Mouse (Mus musculus) neural tube, postnatal 0 days (tissue): ENCODE measurements around the gene Mdm4. TPM values are rescaled to one million over a fixed set of nuclear protein-coding genes. Genes with fewer than 3 reads are reported as not detected.

ENCODE experiments used
- microRNA-seq: library from miRNA; unstranded; fragments of <30 nt; microRNA quantifications from one replicate; pipeline ENCODE4, GENCODE M21; 2016
- polyA plus RNA-seq: library from polyadenylated mRNA; unstranded; fragments of >200 nt; fragmentation: Nextera tagmentation; extraction: Ambion mirVana; gene quantifications from 2 replicates; pipeline ENCODE4 v1.2.1, GENCODE M21; 2015

Mdm4 gene
- polyA plus RNA-seq = 24.2 and 25.6 TPM in 2 replicates

DNA sequence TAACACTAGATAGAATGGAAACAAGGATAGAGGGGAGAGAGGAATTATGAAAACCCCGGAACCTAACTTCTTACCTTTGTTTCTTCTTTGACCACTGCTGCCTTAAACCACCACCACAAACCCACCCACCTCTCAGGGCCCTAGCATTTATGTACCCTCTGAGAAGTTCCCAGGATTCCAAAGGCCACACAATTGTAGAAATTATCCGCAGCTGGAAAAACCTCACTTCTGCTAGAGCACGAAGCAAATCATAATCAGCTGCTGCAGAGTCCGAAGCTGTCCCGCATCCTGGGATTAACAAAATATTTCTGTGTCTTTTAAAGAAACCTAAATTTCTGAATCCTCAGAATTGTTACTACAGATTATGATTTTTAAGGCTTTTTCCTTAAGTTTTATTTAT, at the start of gene Mdm4:
Gene Mdm4 (minus strand): TSS at position 101 of the 400 bp plus-strand sequence.

GRCm38 (mm10) chr1:133045011-133045860, 14.9 kb upstream of the Mdm4 start, which contains the start of gene Pik3c2b:
TSS of gene Pik3c2b (plus strand) at chr1:133045667.

Small RNAs within 50 kb of the gene (microRNA-seq; reads per million reads assigned to microRNA genes)
- gene Gm44300 = not detected

Other genes with a start within 250 kb of the Mdm4 start
- gene Lrrn2, start 150.3 kb downstream of the Mdm4 start, polyA plus RNA-seq = 51.6 and 56.3 TPM in 2 replicates
- 6.9 TPM in 2 replicates for gene Pik3c2b, start 15.1 kb upstream of the Mdm4 start, polyA plus RNA-seq
- 15.5 and 16.5 TPM in 2 replicates for gene Ppp1r15b, start 100.6 kb upstream of the Mdm4 start, polyA plus RNA-seq
- gene Plekha6, start 133.6 kb upstream of the Mdm4 start, polyA plus RNA-seq = 12.3 and 15.8 TPM in 2 replicates